Mouse (Mus musculus) T-cell, adult 2 months (primary cell): ENCODE data around the gene Il4.
A peak's percentile ranks its signal among the peaks of the same experiment; 100 is the strongest.

Experiments
- DNase-seq: peaks from one replicate; pipeline ENCODE4 v3.0.0; 2022; ENCODE audit warnings: low spot score

Gene Il4

GRCm38 (mm10) chr11:53618619-53619198 is at the start of gene Il4:
Gene Il4 (minus strand): TSS chr11:53618669.
- no peak for DNase-seq

GRCm38 (mm10) chr11:53664091-53664490 is 45.6 kb upstream of the Il4 start:
- DNase-seq = no peak

GRCm38 (mm10) chr11:53662794-53663674 is 44.6 kb upstream of the Il4 start:
- no peak for DNase-seq

- no peak for DNase-seq
Observed at GRCm38 (mm10) chr11:53657828-53658227, 39.4 kb upstream of the Il4 start.

- DNase-seq = no peak
Observed at GRCm38 (mm10) chr11:53657381-53657780, 38.9 kb upstream of the Il4 start.

- no peak for DNase-seq
Observed at GRCm38 (mm10) chr11:53656558-53657202, 38.2 kb upstream of the Il4 start.

GRCm38 (mm10) chr11:53655043-53655442 is 36.6 kb upstream of the Il4 start:
- DNase-seq = no peak

GRCm38 (mm10) chr11:53652427-53652826 is 34.0 kb upstream of the Il4 start:
- no peak for DNase-seq

- no peak for DNase-seq
Observed at GRCm38 (mm10) chr11:53651441-53651840, 33.0 kb upstream of the Il4 start.

GRCm38 (mm10) chr11:53644017-53644416 is 25.5 kb upstream of the Il4 start:
- no peak for DNase-seq

- DNase-seq = no peak
Observed at GRCm38 (mm10) chr11:53642744-53643279, 24.3 kb upstream of the Il4 start.

- no peak for DNase-seq
Observed at GRCm38 (mm10) chr11:53637803-53638260, 19.4 kb upstream of the Il4 start.

- DNase-seq = no peak
Observed at GRCm38 (mm10) chr11:53637046-53637802, 18.8 kb upstream of the Il4 start.

- no peak for DNase-seq
Observed at GRCm38 (mm10) chr11:53636183-53636646, 17.7 kb upstream of the Il4 start.

GRCm38 (mm10) chr11:53635590-53636182 is 17.2 kb upstream of the Il4 start:
- DNase-seq = no peak

- no peak for DNase-seq
Observed at GRCm38 (mm10) chr11:53634556-53634955, 16.1 kb upstream of the Il4 start, which contains the start of gene Il13. Gene Il13 (minus strand): TSS chr11:53634702.

- no peak for DNase-seq
Observed at GRCm38 (mm10) chr11:53633644-53634043, 15.2 kb upstream of the Il4 start.

- DNase-seq = no peak
Observed at GRCm38 (mm10) chr11:53632122-53632733, 13.8 kb upstream of the Il4 start.

GRCm38 (mm10) chr11:53627859-53628258 is 9.4 kb upstream of the Il4 start:
- DNase-seq = peak; percentile 60

GRCm38 (mm10) chr11:53626802-53627373 is 8.4 kb upstream of the Il4 start:
- DNase-seq = no peak
